Mouse (Mus musculus) CH12.LX (cell line): ENCODE data around the gene Vmn1r200.

ENCODE experiments used
- CHD2 ChIP-seq: IDR thresholded peaks from 2 replicates; pipeline ENCODE4 v1.6.1; 2011; ENCODE audit warnings: low read length, improper control_type of control experiment
- CTCF ChIP-seq, 2 experiments: IDR thresholded peaks in 1 of 2; conservative IDR thresholded peaks in 1 of 2; 2 replicates each; pipeline ENCODE4 v1.5.1; 2011 to 2012; ENCODE audit warnings: low read depth in 2 of 2, low read length in 2 of 2, improper control_type of control experiment in 1 of 2, inconsistent platforms in 1 of 2, mild to moderate bottlenecking in 1 of 2, moderate library complexity in 1 of 2
- EP300 ChIP-seq: IDR thresholded peaks from 2 replicates; pipeline ENCODE4 v1.6.1; 2011; ENCODE audit warnings: low read length, improper control_type of control experiment
- ETS1 ChIP-seq: conservative IDR thresholded peaks from 2 replicates; pipeline ENCODE4 v1.6.1; 2012; ENCODE audit warnings: low read depth, mild to moderate bottlenecking, inconsistent platforms, low read length, improper control_type of control experiment, moderate library complexity
- IRF4 ChIP-seq: IDR thresholded peaks from 2 replicates; pipeline ENCODE4 v1.6.1; 2014; ENCODE audit warnings: low read depth, mild to moderate bottlenecking, inconsistent platforms, low read length, improper control_type of control experiment
- MYC ChIP-seq: IDR thresholded peaks from 2 replicates; pipeline ENCODE4 v1.6.1; 2011; ENCODE audit warnings: low read depth, mild to moderate bottlenecking, improper control_type of control experiment, low read length
- PAX5 ChIP-seq: IDR thresholded peaks from 2 replicates; pipeline ENCODE4 v1.6.1; 2012; ENCODE audit warnings: low read length, inconsistent platforms, mixed read lengths
- POLR2AphosphoS2 ChIP-seq: IDR thresholded peaks from 2 replicates; pipeline ENCODE4 v1.6.1; 2011; ENCODE audit warnings: low read depth, low read length, improper control_type of control experiment

DNA sequence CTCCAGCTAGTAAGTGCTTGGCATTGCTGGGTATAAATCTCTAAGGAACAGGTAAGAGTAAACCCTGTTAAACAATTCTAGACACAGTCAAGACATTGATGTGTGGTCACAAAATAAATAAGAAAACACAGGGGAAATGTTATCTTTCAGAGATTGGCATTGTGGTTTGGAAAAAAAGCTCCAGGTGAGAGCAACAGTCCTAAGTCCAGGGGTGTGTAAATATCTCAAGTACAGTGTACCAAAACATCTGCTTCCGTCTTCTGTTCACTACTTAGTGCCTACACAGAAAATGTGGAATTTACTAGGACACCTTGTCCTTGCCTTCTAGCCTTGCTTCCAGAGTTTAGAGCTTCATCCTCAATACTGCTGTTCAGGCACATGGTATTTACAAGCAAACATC, 3.1 kb upstream of the Vmn1r200 start:
- no peak for TF ChIP-seq CTCF (conservative IDR thresholded peaks at IDR 0.05 in 1 of 2, IDR thresholded peaks at IDR 0.05 in 1 of 2; ENCODE audit: low read depth in 2 of 2, low read length in 2 of 2)
- TF ChIP-seq IRF4 = no peak
- TF ChIP-seq POLR2AphosphoS2 = no peak
- TF ChIP-seq ETS1 = no peak
- TF ChIP-seq CHD2 = no peak
- TF ChIP-seq PAX5 = no peak
- TF ChIP-seq MYC = no peak
- no peak for TF ChIP-seq EP300
